Mouse (Mus musculus) C2C12 (cell line): ENCODE measurements around the gene Babam2. TPM values are rescaled to one million over a fixed set of nuclear protein-coding genes. Genes with fewer than 3 reads are reported as not detected.

Experiments
- H3K27me3 ChIP-seq: one replicate; pipeline ENCODE4 v1.6.1; 2011; ENCODE audit not compliant: control insufficient read depth, insufficient read depth, insufficient read length
- H3K36me3 ChIP-seq: one replicate; pipeline ENCODE4 v1.6.1; 2011; ENCODE audit not compliant: control insufficient read depth, insufficient read depth
- H3K4me3 ChIP-seq: one replicate; pipeline ENCODE4 v1.5.1; 2011; ENCODE audit warnings: mild to moderate bottlenecking, control low read depth; ENCODE audit not compliant: poor library complexity, insufficient read depth, severe bottlenecking
- H3K79me2 ChIP-seq: one replicate; pipeline ENCODE4 v1.6.1; 2011; ENCODE audit not compliant: control insufficient read depth, insufficient read depth
- H3K79me3 ChIP-seq: one replicate; pipeline ENCODE4 v1.6.1; 2011; ENCODE audit warnings: low read depth, control low read depth
- H3ac ChIP-seq: one replicate; pipeline ENCODE3; 2011; ENCODE audit warnings: low read depth; ENCODE audit not compliant: control insufficient read depth, insufficient read length
- CEBPB ChIP-seq: IDR thresholded peaks from one replicate; pipeline ENCODE4 v1.6.1; 2011; ENCODE audit warnings: low read depth, mild to moderate bottlenecking, control low read depth, moderate library complexity
- CTCF ChIP-seq: IDR thresholded peaks from one replicate; pipeline ENCODE4 v1.5.1; 2011; ENCODE audit not compliant: control insufficient read depth, insufficient read depth, insufficient read length
- FOSL1 ChIP-seq: IDR thresholded peaks from one replicate; pipeline ENCODE4 v1.8.0; 2011; ENCODE audit warnings: mild to moderate bottlenecking, low read length; ENCODE audit not compliant: poor library complexity, insufficient read depth, severe bottlenecking
- MAX ChIP-seq: IDR thresholded peaks from one replicate; pipeline ENCODE4 v1.6.1; 2011; ENCODE audit warnings: mild to moderate bottlenecking, control low read depth
- MYOD1 ChIP-seq: IDR thresholded peaks from one replicate; pipeline ENCODE4 v1.6.1; 2011; ENCODE audit warnings: low read depth; ENCODE audit not compliant: control insufficient read depth, insufficient read length
- MYOG ChIP-seq: IDR thresholded peaks from one replicate; pipeline ENCODE4 v1.6.1; 2011; ENCODE audit not compliant: control insufficient read depth, insufficient read length; ENCODE audit errors: extremely low read depth
- USF1 ChIP-seq: IDR thresholded peaks from one replicate; pipeline ENCODE4 v1.6.1; 2011; ENCODE audit warnings: low read depth, mild to moderate bottlenecking, control low read depth, moderate library complexity
- polyA plus RNA-seq: library from polyadenylated mRNA; unstranded; fragments of >200 nt; fragmentation: generic; extraction: Trizol; gene quantifications from one replicate; pipeline ENCODE4 v1.2.1, GENCODE M21; 2012; ENCODE audit warnings: missing spikeins

Babam2 gene
- polyA plus RNA-seq, 1 experiment: 36.0 TPM

- H3K79me2 ChIP-seq: no peaks in the 10 kb centered on the region
- no peaks in the 10 kb centered on the region for H3K36me3 ChIP-seq
- TF ChIP-seq MAX (no peak), USF1 (no peak), CEBPB (no peak), MYOG (no peak), MYOD1 (no peak), CTCF (no peak), FOSL1 (no peak)
- no peak overlapping the region for H3K4me3 ChIP-seq
- no peak overlapping the region for H3ac ChIP-seq
- no peaks in the 10 kb centered on the region for H3K27me3 ChIP-seq
- H3K79me3 ChIP-seq: no peaks in the 10 kb centered on the region
Observed at GRCm38 (mm10) chr5:32018276-32018675, 320.8 kb downstream of the Babam2 start.

GRCm38 (mm10) chr5:32029834-32030433, 332.4 kb downstream of the Babam2 start:
- no peak for TF ChIP-seq CTCF
- no peak for TF ChIP-seq FOSL1
- no peak for TF ChIP-seq MYOG
- TF ChIP-seq MYOD1: no peak
- TF ChIP-seq CEBPB: no peak
- no peak for TF ChIP-seq USF1
- TF ChIP-seq MAX: no peak
- Histone ChIP-seq H3K79me3 (no peaks in the 10 kb centered on the region), H3K27me3 (no peaks in the 10 kb centered on the region), H3K4me3 (no peak overlapping the region), H3ac (no peak overlapping the region), H3K79me2 (no peaks in the 10 kb centered on the region), H3K36me3 (no peaks in the 10 kb centered on the region)

- no peak overlapping the region for H3ac ChIP-seq
- H3K4me3 ChIP-seq: no peak overlapping the region
- H3K79me3 ChIP-seq: no peaks in the 10 kb centered on the region
- no peak for TF ChIP-seq MAX
- no peak for TF ChIP-seq MYOD1
- TF ChIP-seq MYOG: no peak
- no peak for TF ChIP-seq USF1
- TF ChIP-seq CEBPB: no peak
- no peak for TF ChIP-seq CTCF
- TF ChIP-seq FOSL1: no peak
- H3K79me2 ChIP-seq: no peaks in the 10 kb centered on the region
- no peaks in the 10 kb centered on the region for H3K36me3 ChIP-seq
- no peaks in the 10 kb centered on the region for H3K27me3 ChIP-seq
Observed at GRCm38 (mm10) chr5:32033185-32033584, 335.7 kb downstream of the Babam2 start.

GRCm38 (mm10) chr5:32033621-32034020, 336.1 kb downstream of the Babam2 start:
- Histone ChIP-seq H3K27me3 (no peaks in the 10 kb centered on the region), H3ac (no peak overlapping the region), H3K79me2 (no peaks in the 10 kb centered on the region), H3K79me3 (no peaks in the 10 kb centered on the region), H3K36me3 (no peaks in the 10 kb centered on the region), H3K4me3 (no peak overlapping the region)
- no peak for TF ChIP-seq MYOG

- no peaks in the 10 kb centered on the region for H3K36me3 ChIP-seq
- H3K4me3 ChIP-seq: no peak overlapping the region
- no peaks in the 10 kb centered on the region for H3K79me3 ChIP-seq
- TF ChIP-seq MYOD1: no peak
- no peak for TF ChIP-seq MAX
- no peak for TF ChIP-seq FOSL1
- TF ChIP-seq CEBPB: no peak
- no peak for TF ChIP-seq USF1
- TF ChIP-seq MYOG: no peak
- TF ChIP-seq CTCF: no peak
- H3K79me2 ChIP-seq: no peaks in the 10 kb centered on the region
- no peaks in the 10 kb centered on the region for H3K27me3 ChIP-seq
- H3ac ChIP-seq: no peak overlapping the region
Observed at GRCm38 (mm10) chr5:32034475-32035054, 337.1 kb downstream of the Babam2 start.

- no peaks in the 10 kb centered on the region for H3K79me2 ChIP-seq
- no peak overlapping the region for H3K4me3 ChIP-seq
- no peak overlapping the region for H3ac ChIP-seq
- TF ChIP-seq FOSL1 (peak; percentile 95), CTCF (no peak), USF1 (no peak), MAX (no peak), MYOG (no peak), CEBPB (peak; percentile 1), MYOD1 (no peak)
- no peaks in the 10 kb centered on the region for H3K36me3 ChIP-seq
- H3K27me3 ChIP-seq: no peaks in the 10 kb centered on the region
- no peaks in the 10 kb centered on the region for H3K79me3 ChIP-seq
Observed at GRCm38 (mm10) chr5:32035721-32036320, 338.3 kb downstream of the Babam2 start.
